Mouse (Mus musculus): ENCODE measurements around the gene Ciart.

DNA sequence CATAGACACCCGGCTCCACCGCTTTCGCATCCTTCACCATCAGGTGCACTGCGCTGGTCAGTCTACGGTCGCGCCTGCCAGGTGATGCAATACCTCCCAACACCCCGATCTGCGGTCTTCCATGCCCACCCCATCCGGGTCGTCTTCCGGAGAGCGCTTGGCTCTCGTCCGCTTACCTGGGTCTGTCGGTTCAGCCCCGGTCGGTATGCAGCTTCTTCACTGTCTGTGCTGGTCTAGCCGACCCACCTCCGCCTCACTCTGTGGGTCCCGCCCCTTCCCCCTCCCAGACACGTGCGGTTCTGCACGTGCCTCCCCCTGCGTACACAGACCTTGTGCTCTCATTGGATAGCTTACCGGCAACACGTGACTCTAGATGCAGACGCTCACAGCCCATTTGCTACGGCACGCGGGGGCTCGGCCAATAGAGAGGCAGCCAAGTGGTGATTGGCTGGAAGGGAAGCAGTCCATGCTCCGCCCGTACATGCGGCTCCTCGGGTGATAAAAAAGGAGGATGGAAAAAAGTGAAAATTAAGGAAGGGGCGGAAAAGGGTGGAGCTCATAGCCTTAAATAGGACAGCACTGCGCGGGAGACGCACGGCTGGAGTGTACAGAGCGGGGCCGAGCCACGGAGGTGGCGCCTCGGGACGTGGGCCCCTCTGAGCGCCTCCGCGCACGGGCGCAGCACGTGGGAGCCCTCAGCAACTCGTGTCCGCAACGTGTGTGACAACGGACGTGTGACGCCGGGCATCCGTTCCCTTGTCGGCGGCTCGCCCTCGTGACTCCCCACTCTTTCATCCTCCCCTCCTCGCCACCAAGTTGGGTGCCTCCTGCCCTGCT lies at the start of gene Ciart:
- TF ChIP-seq CTCF (IDR thresholded peaks at IDR 0.05; ENCODE audit: low read depth) (no peak), EP300 (IDR thresholded peaks at IDR 0.05; ENCODE audit: low read depth) (no peak)
